Mouse (Mus musculus): ENCODE data around the gene Itpr1. TPM values are rescaled to one million over a fixed set of nuclear protein-coding genes. Genes with fewer than 3 reads are reported as not detected.

The Itpr1 gene
- polyA plus RNA-seq, 1 experiment from 2014 or later = 2.3 TPM

GRCm38 (mm10) chr6:108328296-108328695 is 115.4 kb downstream of the Itpr1 start:
- ATAC-seq (ENCODE audit: low read depth) = no peak
- WGBS (ENCODE audit: insufficient replicate concordance) = 76% methylated on average over 7 of the region's 7 CpGs

GRCm38 (mm10) chr6:108330461-108330860 is 117.6 kb downstream of the Itpr1 start:
- no peaks in the 10 kb centered on the region for H3K9me3 ChIP-seq (replicated peaks)
- ATAC-seq (ENCODE audit: low read depth) = no peak
- H3K4me3 ChIP-seq (replicated peaks) = no peak overlapping the region
- no peak overlapping the region for H3K4me2 ChIP-seq
- peaks cover 21% of the 10 kb centered on the region for H3K4me1 ChIP-seq (replicated peaks)
- H3K9ac ChIP-seq = no peak overlapping the region
- H3K36me3 ChIP-seq = no peaks in the 10 kb centered on the region
- no peaks in the 10 kb centered on the region for H3K27me3 ChIP-seq
- no peak overlapping the region for H3K27ac ChIP-seq
- no peak for DNase-seq
- WGBS (ENCODE audit: insufficient replicate concordance) = 73% methylated on average over 8 of the region's 8 CpGs

More at GRCm38 (mm10) chr6:108328296-108328695, 115.4 kb downstream of the Itpr1 start:
- H3K9ac ChIP-seq = no peak overlapping the region
- no peaks in the 10 kb centered on the region for H3K27me3 ChIP-seq
- peaks cover 21% of the 10 kb centered on the region for H3K4me1 ChIP-seq (replicated peaks)
- DNase-seq = no peak
- no peak overlapping the region for H3K27ac ChIP-seq
- no peak overlapping the region for H3K4me2 ChIP-seq
- H3K36me3 ChIP-seq = no peaks in the 10 kb centered on the region
- no peak overlapping the region for H3K4me3 ChIP-seq (replicated peaks)
- no peaks in the 10 kb centered on the region for H3K9me3 ChIP-seq (replicated peaks)

- Histone ChIP-seq H3K27ac (no peak overlapping the region), H3K4me2 (no peak overlapping the region), H3K36me3 (no peaks in the 10 kb centered on the region), H3K9me3 (replicated peaks) (no peaks in the 10 kb centered on the region), H3K4me1 (replicated peaks) (peaks cover 14% of the 10 kb centered on the region), H3K9ac (no peak overlapping the region), H3K27me3 (no peaks in the 10 kb centered on the region), H3K4me3 (replicated peaks) (no peak overlapping the region)
- DNase-seq (no peak), ATAC-seq (ENCODE audit: low read depth) (no peak)
- WGBS (ENCODE audit: insufficient replicate concordance) = 27% methylated on average over 3 of the region's 3 CpGs
Measured at GRCm38 (mm10) chr6:108331268-108331667, 118.4 kb downstream of the Itpr1 start.

- DNase-seq = no peak
- Histone ChIP-seq H3K4me1 (replicated peaks) (0 out of 2 replicates have a peak, but pooled peaks cover 4% of the 10 kb centered on the region), H3K4me2 (no peak overlapping the region), H3K36me3 (no peaks in the 10 kb centered on the region), H3K27ac (no peak overlapping the region), H3K4me3 (replicated peaks) (no peak overlapping the region), H3K9me3 (replicated peaks) (no peaks in the 10 kb centered on the region), H3K27me3 (no peaks in the 10 kb centered on the region), H3K9ac (no peak overlapping the region)
- ATAC-seq (ENCODE audit: low read depth) = no peak
- WGBS (ENCODE audit: insufficient replicate concordance) = 65% methylated on average over 3 of the region's 3 CpGs
Measured at GRCm38 (mm10) chr6:108334059-108334458, 121.2 kb downstream of the Itpr1 start.

- 0 out of 2 replicates have a peak, but pooled peaks cover 4% of the 10 kb centered on the region for H3K4me1 ChIP-seq (replicated peaks)
- H3K27me3 ChIP-seq = no peaks in the 10 kb centered on the region
- no peak overlapping the region for H3K27ac ChIP-seq
- DNase-seq (no peak), ATAC-seq (ENCODE audit: low read depth) (no peak)
- no peaks in the 10 kb centered on the region for H3K9me3 ChIP-seq (replicated peaks)
- no peak overlapping the region for H3K4me3 ChIP-seq (replicated peaks)
- no peak overlapping the region for H3K4me2 ChIP-seq
- H3K9ac ChIP-seq = no peak overlapping the region
- H3K36me3 ChIP-seq = no peaks in the 10 kb centered on the region
Measured at GRCm38 (mm10) chr6:108335202-108335823, 122.4 kb downstream of the Itpr1 start.

GRCm38 (mm10) chr6:108336506-108336905 is 123.6 kb downstream of the Itpr1 start:
- Histone ChIP-seq H3K4me3 (replicated peaks) (no peak overlapping the region), H3K27ac (no peak overlapping the region), H3K9ac (no peak overlapping the region), H3K36me3 (no peaks in the 10 kb centered on the region), H3K9me3 (replicated peaks) (no peaks in the 10 kb centered on the region), H3K27me3 (no peaks in the 10 kb centered on the region), H3K4me2 (no peak overlapping the region), H3K4me1 (replicated peaks) (0 out of 2 replicates have a peak, but pooled peaks cover 1% of the 10 kb centered on the region)
- ATAC-seq (ENCODE audit: low read depth) = no peak
- no peak for DNase-seq
- WGBS (ENCODE audit: insufficient replicate concordance) = 82% methylated on average over 6 of the region's 6 CpGs

GRCm38 (mm10) chr6:108337289-108337688 is 124.4 kb downstream of the Itpr1 start:
- no peak for ATAC-seq (ENCODE audit: low read depth)
- Histone ChIP-seq H3K36me3 (no peaks in the 10 kb centered on the region), H3K9ac (no peak overlapping the region), H3K9me3 (replicated peaks) (no peaks in the 10 kb centered on the region), H3K4me1 (replicated peaks) (no peaks in the 10 kb centered on the region), H3K4me2 (no peak overlapping the region), H3K27ac (no peak overlapping the region), H3K4me3 (replicated peaks) (no peak overlapping the region), H3K27me3 (no peaks in the 10 kb centered on the region)
- DNase-seq = no peak
- WGBS (ENCODE audit: insufficient replicate concordance) = 68% methylated on average over 6 of the region's 6 CpGs

GRCm38 (mm10) chr6:108338362-108338761 is 125.5 kb downstream of the Itpr1 start:
- ATAC-seq (ENCODE audit: low read depth) = no peak
- Histone ChIP-seq H3K4me1 (replicated peaks) (no peaks in the 10 kb centered on the region), H3K9ac (no peak overlapping the region), H3K27ac (no peak overlapping the region), H3K9me3 (replicated peaks) (no peaks in the 10 kb centered on the region), H3K36me3 (no peaks in the 10 kb centered on the region), H3K27me3 (no peaks in the 10 kb centered on the region), H3K4me3 (replicated peaks) (no peak overlapping the region), H3K4me2 (no peak overlapping the region)
- no peak for DNase-seq
- WGBS (ENCODE audit: insufficient replicate concordance) = 70% methylated on average over 5 of the region's 5 CpGs

- DNase-seq (no peak), ATAC-seq (ENCODE audit: low read depth) (no peak)
- Histone ChIP-seq H3K36me3 (no peaks in the 10 kb centered on the region), H3K9me3 (replicated peaks) (no peaks in the 10 kb centered on the region), H3K9ac (no peak overlapping the region), H3K4me1 (replicated peaks) (no peaks in the 10 kb centered on the region), H3K27me3 (no peaks in the 10 kb centered on the region), H3K27ac (no peak overlapping the region), H3K4me2 (no peak overlapping the region), H3K4me3 (replicated peaks) (no peak overlapping the region)
- 76% methylated on average over 5 of the region's 5 CpGs for WGBS (ENCODE audit: insufficient replicate concordance)
Measured at GRCm38 (mm10) chr6:108342989-108343388, 130.1 kb downstream of the Itpr1 start.

GRCm38 (mm10) chr6:108343781-108344310 is 130.9 kb downstream of the Itpr1 start:
- no peak overlapping the region for H3K27ac ChIP-seq
- no peak overlapping the region for H3K9ac ChIP-seq
- ATAC-seq (ENCODE audit: low read depth) (no peak), DNase-seq (no peak)
- WGBS (ENCODE audit: insufficient replicate concordance) = 70% methylated on average over 4 of the region's 4 CpGs
- no peak overlapping the region for H3K4me2 ChIP-seq
- H3K9me3 ChIP-seq (replicated peaks) = no peaks in the 10 kb centered on the region
- no peaks in the 10 kb centered on the region for H3K4me1 ChIP-seq (replicated peaks)
- H3K36me3 ChIP-seq = no peaks in the 10 kb centered on the region
- no peak overlapping the region for H3K4me3 ChIP-seq (replicated peaks)
- H3K27me3 ChIP-seq = no peaks in the 10 kb centered on the region

- ATAC-seq (ENCODE audit: low read depth) (no peak), DNase-seq (no peak)
- Histone ChIP-seq H3K4me2 (no peak overlapping the region), H3K27ac (no peak overlapping the region), H3K36me3 (peaks cover 8% of the 10 kb centered on the region; the same call in 1 of the 2 replicates), H3K9ac (no peak overlapping the region), H3K4me3 (replicated peaks) (no peak overlapping the region), H3K27me3 (no peaks in the 10 kb centered on the region), H3K9me3 (replicated peaks) (no peaks in the 10 kb centered on the region), H3K4me1 (replicated peaks) (no peaks in the 10 kb centered on the region)
- 64% methylated on average over 2 of the region's 2 CpGs for WGBS (ENCODE audit: insufficient replicate concordance)
Measured at GRCm38 (mm10) chr6:108350801-108351200, 137.9 kb downstream of the Itpr1 start.

- no peak overlapping the region for H3K4me2 ChIP-seq
- no peak overlapping the region for H3K4me3 ChIP-seq (replicated peaks)
- no peaks in the 10 kb centered on the region for H3K4me1 ChIP-seq (replicated peaks)
- DNase-seq = no peak
- peaks cover 11% of the 10 kb centered on the region; the same call in 1 of the 2 replicates for H3K36me3 ChIP-seq
- no peak overlapping the region for H3K27ac ChIP-seq
- H3K9ac ChIP-seq = no peak overlapping the region
- WGBS (ENCODE audit: insufficient replicate concordance) = 74% methylated on average over 8 of the region's 8 CpGs
- no peak for ATAC-seq (ENCODE audit: low read depth)
- no peaks in the 10 kb centered on the region for H3K27me3 ChIP-seq
- H3K9me3 ChIP-seq (replicated peaks) = no peaks in the 10 kb centered on the region
Measured at GRCm38 (mm10) chr6:108351998-108352397, 139.1 kb downstream of the Itpr1 start.
